Mouse (Mus musculus): ENCODE results near the gene Fbxo46. TPM values are rescaled to one million over a fixed set of nuclear protein-coding genes. Genes with fewer than 3 reads are reported as not detected.
A peak's percentile ranks its signal among the peaks of the same experiment; 100 is the strongest.

Gene Fbxo46
- total and polyA plus RNA-seq, 3 experiments, result 4.0 to 11.6 (median 6.1) TPM

- TF ChIP-seq TBP (conservative IDR thresholded peaks at IDR 0.05; ENCODE audit: low read depth, low read length), result no peak
- TF ChIP-seq ZC3H11A (IDR thresholded peaks at IDR 0.05; ENCODE audit: low read depth, low read length), result no peak
- no peak for TF ChIP-seq RAD21 (IDR thresholded peaks at IDR 0.05; ENCODE audit: low read depth, low read length)
- TF ChIP-seq KAT2A (IDR thresholded peaks at IDR 0.05; ENCODE audit: insufficient replicate concordance, low read length), result no peak
- H3K4me3 ChIP-seq (replicated peaks in 1 of 3; ENCODE audit: low read depth in 2 of 3, low read length in 2 of 3, poor library complexity in 1 of 3), result no peak within 1 kb of the TSS
Measured at GRCm38 (mm10) chr7:19118028-19118771, 1.5 kb upstream of the Fbxo46 start, which contains the start of gene Gm4969. TSS of gene Gm4969 (minus strand) at chr7:19118368.

GRCm38 (mm10) chr7:19119083-19119482 is 576 bp upstream of the Fbxo46 start:
- peaks cover 1% of the 10 kb centered on the region for H3K27me3 ChIP-seq (replicated peaks)
- in situ Hi-C loops (cut with MboI; ENCODE audit: low pct_ligation_motif_present, low pct_unique_long_range_greater_than_20kb, low sequenced_read_pairs), result no loop called here
- H3K9ac ChIP-seq (ENCODE audit: insufficient read depth, low read depth), result no peak overlapping the region
- peaks cover 0 to 5% of the 10 kb centered on the region in 2 experiments for H3K36me3 ChIP-seq (replicated peaks in 1 of 2; ENCODE audit: control insufficient read depth in 1 of 2, insufficient read depth in 1 of 2, low read length in 1 of 2)
- no peak for TF ChIP-seq NRF1 (IDR thresholded peaks at IDR 0.05; ENCODE audit: low read depth, low read length)
- TF ChIP-seq MAFK (IDR thresholded peaks at IDR 0.05; ENCODE audit: insufficient replicate concordance, low read length), result no peak
- no peak for TF ChIP-seq NELFE (IDR thresholded peaks at IDR 0.05; ENCODE audit: low read depth, low read length)
- no peak for TF ChIP-seq JUND (conservative IDR thresholded peaks at IDR 0.05; ENCODE audit: low read depth, low read length)
- TF ChIP-seq MXI1 (IDR thresholded peaks at IDR 0.05; ENCODE audit: low read depth, low read length), result no peak
- TF ChIP-seq ELF1 (IDR thresholded peaks at IDR 0.05; ENCODE audit: low read depth, low read length), result no peak
- no peak for TF ChIP-seq ETS1 (conservative IDR thresholded peaks at IDR 0.05; ENCODE audit: low read depth, low read length)
- TF ChIP-seq USF1 (IDR thresholded peaks at IDR 0.05; ENCODE audit: low read depth, low read length), result no peak
- TF ChIP-seq MEF2A (IDR thresholded peaks at IDR 0.05; ENCODE audit: borderline replicate concordance, low read depth, low read length), result no peak
- TF ChIP-seq ZC3H11A (IDR thresholded peaks at IDR 0.05; ENCODE audit: low read depth, low read length), result no peak
- TF ChIP-seq CTCF (conservative IDR thresholded peaks at IDR 0.05 in 1 of 2, IDR thresholded peaks at IDR 0.05 in 1 of 2; ENCODE audit: low read depth in 2 of 2, low read length in 2 of 2), result no peak
- TF ChIP-seq SMC3 (IDR thresholded peaks at IDR 0.05; ENCODE audit: low read depth, low read length), result no peak
- TF ChIP-seq KAT2A (IDR thresholded peaks at IDR 0.05; ENCODE audit: insufficient replicate concordance, low read length), result no peak
- TF ChIP-seq RAD21 (IDR thresholded peaks at IDR 0.05; ENCODE audit: low read depth, low read length), result no peak
- DNase-seq (ENCODE audit: extremely low read depth), result no peak
- peaks cover 9 to 16% of the 10 kb centered on the region in 2 experiments; a peak in 3 of 4 replicates for H3K4me1 ChIP-seq (ENCODE audit: control insufficient read depth in 1 of 2, insufficient read depth in 2 of 2)
- H3K9me3 ChIP-seq (replicated peaks; ENCODE audit: low read length), result peaks cover 10% of the 10 kb centered on the region
- dilution Hi-C loops (cut with MboI; ENCODE audit: extremely low pct_ligation_motif_present, extremely low pct_unique_long_range_greater_than_20kb, low sequenced_read_pairs), result no loop called here
- H3K4me3 ChIP-seq (replicated peaks in 1 of 3; ENCODE audit: low read depth in 2 of 3, low read length in 2 of 3, poor library complexity in 1 of 3), result no peak overlapping the region
- no peak overlapping the region for H3K27ac ChIP-seq (ENCODE audit: insufficient read depth, low read depth)
- 0 out of 2 replicates have a peak overlapping the region, but pooled peaks have one; percentile 7 for H3K4me2 ChIP-seq (ENCODE audit: insufficient read depth, low read depth, poor library complexity, severe bottlenecking)
- peaks cover 21% of the 10 kb centered on the region for H3K79me2 ChIP-seq (replicated peaks; ENCODE audit: control insufficient read depth, extremely low read depth, insufficient read depth, poor library complexity, severe bottlenecking)

More at GRCm38 (mm10) chr7:19118028-19118771, 1.5 kb upstream of the Fbxo46 start, which contains the start of gene Gm4969:
- in situ Hi-C loops (cut with MboI; ENCODE audit: low pct_ligation_motif_present, low pct_unique_long_range_greater_than_20kb, low sequenced_read_pairs) (no loop called here), dilution Hi-C loops (cut with MboI; ENCODE audit: extremely low pct_ligation_motif_present, extremely low pct_unique_long_range_greater_than_20kb, low sequenced_read_pairs) (no loop called here)
- Histone ChIP-seq H3K79me2 (replicated peaks; ENCODE audit: control insufficient read depth, extremely low read depth, insufficient read depth, poor library complexity, severe bottlenecking) (peaks cover 21% of the 10 kb centered on the region), H3K4me2 (ENCODE audit: insufficient read depth, low read depth, poor library complexity, severe bottlenecking) (0 out of 2 replicates have a peak within 1 kb of the TSS, but pooled peaks have one; percentile 7), H3K36me3 (replicated peaks in 1 of 2; ENCODE audit: control insufficient read depth in 1 of 2, insufficient read depth in 1 of 2, low read length in 1 of 2) (peaks cover 0 to 3% of the 10 kb centered on the region in 2 experiments), H3K9ac (ENCODE audit: insufficient read depth, low read depth) (no peak within 1 kb of the TSS), H3K27ac (ENCODE audit: insufficient read depth, low read depth) (no peak within 1 kb of the TSS), H3K9me3 (replicated peaks; ENCODE audit: low read length) (peaks cover 10% of the 10 kb centered on the region), H3K27me3 (replicated peaks) (peaks cover 10% of the 10 kb centered on the region), H3K4me1 (ENCODE audit: control insufficient read depth in 1 of 2, insufficient read depth in 2 of 2) (peaks cover 9 to 16% of the 10 kb centered on the region in 2 experiments; a peak in 3 of 4 replicates)
- no peak for DNase-seq (ENCODE audit: extremely low read depth)

Data from CH12.LX (cell line).